Mouse (Mus musculus): ENCODE results near the gene Hist3h2ba.

Gene Hist3h2ba

GRCm38 (mm10) chr11:58948542-58949479, at the start of gene Hist3h2ba:
Gene Hist3h2ba, plus strand, starts transcription at chr11:58948920.
- DNase-seq, result peak; percentile 89

DNA sequence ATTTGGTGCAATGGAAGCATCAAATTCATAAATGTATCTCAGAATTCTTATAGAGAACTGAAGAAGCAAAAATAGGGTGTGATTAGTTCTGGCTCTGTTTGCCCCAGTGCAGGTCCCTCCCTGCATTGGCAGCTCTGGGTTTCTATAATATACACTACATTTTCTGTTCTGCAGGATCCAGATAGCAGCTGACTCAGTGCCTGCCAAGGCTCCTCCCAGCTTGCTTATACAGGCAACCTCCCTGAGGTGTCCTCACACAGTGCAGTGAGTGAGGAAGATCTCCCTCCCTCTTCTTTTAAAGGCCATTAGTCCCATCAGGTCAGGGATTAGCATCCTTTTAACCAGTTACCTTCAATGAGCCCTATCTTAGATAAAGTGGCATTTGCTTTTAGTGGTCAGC, 47.6 kb upstream of the Hist3h2ba start:
- DNase-seq, result no peak

DNA sequence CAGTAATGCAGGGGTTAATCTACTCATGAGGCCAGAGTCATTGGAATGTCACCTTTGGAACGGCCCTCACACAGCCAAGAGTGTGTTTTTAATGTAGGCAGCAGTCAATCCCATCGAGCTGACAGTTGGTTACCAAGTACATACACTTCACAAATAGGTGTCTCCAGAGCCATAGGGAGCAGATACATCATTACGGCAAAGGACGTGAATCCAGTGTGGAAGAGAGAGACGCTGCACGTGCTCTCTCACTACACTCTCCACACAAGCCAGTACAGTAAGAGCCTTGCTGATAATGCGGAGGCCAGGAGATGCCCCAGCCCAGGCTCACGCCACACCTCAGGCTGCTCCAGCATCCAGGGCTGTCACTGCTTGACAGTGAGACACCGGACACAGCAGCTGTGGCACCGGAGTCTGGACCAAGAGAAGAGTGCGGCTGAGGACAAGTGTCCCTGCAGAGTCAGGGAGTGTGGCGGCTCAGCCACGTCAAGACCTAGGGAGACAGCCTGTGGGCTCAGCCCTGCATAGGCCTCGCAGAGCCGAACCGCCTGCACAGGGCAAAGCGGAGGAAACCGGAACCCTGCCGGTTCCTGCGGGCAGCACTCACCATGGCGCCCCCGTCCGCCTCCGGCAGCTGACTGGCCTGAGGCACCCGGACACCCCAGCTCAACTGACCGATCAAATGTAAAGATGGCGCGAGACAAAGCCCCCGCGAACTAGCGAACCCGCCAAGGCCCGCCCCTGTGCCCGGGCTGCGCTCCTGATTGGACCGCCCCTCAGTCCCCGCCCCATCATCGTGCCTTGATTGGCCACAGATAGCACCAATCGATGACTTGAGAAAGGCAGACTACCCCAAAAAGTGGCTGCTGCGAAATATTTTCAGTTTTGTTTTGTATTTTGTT, 45.0 kb upstream of the Hist3h2ba start, which contains the start of gene Zfp39:
TSS of gene Zfp39 (minus strand) at position 715 of the 899 bp plus-strand sequence.
- DNase-seq, result peak; percentile 95

DNA sequence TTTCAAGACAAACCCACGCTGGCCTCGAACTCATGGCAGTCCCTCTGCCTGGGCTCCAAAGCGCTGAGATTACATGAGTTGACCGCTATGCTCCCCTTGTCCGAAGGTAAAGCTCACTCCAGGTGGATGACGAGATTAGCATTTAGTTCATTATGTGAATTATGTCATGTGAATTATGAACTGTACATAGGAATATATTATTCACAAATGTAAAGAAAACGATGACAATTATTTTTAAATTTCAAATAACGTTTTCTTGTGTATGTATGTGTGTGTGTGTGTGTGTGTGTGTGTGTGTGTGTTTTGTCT, 44.4 kb upstream of the Hist3h2ba start:
- no peak for DNase-seq

DNA sequence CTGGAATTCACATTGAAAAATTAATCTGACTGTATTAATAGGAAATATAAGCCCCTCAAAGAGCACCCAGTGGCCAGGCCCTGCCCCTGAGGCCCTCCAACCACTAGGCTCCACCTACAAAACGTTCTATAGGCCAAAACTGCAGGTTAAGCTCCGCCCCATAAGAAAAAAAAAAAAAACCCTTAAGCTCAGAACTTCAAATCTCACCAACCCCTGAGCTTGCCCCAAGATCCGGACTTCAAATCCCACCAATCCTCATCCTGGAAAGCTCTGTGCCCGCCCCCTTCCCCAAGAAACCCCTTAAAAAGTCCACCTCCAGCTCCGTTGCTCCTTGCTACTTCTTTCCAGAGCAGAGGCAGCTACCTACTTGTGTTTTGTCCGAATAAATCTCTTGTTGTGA, 43.9 kb upstream of the Hist3h2ba start:
- DNase-seq, result no peak

GRCm38 (mm10) chr11:58913776-58914175, 34.9 kb upstream of the Hist3h2ba start:
- DNase-seq, result no peak

DNA sequence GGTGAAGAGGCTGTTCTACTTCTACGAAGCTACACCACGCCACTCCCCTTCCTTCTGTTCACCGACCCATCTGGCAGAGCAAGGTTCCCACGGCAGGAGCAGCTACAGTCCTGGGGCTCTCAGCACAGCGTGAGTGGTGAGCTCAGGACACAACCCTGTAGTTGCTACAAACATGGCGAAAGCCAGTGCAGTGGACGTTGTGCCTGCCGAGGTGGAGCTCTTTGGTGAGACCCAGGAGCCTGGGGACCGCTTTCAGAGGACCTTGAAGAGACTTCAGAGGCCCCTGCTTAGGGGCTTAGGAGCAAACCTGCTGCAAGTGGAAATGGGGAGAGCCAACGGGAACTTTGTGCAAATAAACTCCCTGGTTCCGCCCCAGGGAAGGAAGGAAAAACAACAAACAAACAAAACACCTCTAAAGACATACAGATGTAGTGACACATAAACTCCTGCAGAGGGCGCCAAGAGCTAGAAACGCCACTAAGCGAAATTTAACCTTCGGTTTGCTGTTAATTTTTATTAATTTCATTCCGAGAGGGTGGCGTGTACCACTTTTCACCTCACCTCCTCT, 34.2 kb upstream of the Hist3h2ba start:
- no peak for DNase-seq

DNA sequence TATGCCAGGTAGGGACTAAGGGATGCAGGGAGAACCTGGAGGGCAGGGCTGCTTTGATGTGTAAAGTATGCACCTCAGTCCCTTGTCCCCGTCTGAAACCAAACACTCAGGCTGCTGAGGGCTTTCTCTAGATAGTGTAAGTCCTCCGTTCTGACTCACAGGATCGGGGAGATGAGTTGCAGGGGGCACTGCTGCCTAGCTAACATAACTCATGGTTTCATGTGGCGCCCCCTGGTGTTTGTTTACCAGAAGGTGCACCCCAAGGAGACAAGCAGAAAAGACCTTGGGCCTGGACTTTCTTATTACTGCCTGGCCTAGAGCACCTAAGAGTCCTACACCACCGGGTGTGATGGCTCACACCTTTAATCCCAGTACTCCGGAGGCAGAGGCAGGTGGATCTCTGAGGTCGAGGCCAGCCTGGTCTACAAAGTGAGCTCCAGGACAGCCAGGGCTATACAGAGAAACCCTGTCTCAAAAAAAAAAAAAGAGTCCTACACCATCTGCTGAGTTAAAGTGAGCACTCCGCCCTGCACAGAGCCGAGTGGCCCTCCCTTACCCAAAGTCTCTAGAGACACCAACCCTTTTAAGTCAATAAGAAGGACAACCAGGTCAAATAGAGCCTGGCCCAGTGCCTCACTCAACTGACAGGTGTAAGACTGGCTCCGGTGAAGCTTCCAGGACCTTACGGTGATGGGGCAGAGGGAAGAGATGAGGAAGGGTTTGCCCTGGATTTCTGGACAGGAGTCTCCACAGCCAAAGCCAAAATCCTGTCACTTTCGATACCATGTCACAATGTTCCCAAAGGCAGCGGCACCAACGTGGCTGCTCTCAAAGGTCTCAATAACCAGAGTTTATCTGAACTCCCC, 31.6 kb upstream of the Hist3h2ba start:
- no peak for DNase-seq

DNA sequence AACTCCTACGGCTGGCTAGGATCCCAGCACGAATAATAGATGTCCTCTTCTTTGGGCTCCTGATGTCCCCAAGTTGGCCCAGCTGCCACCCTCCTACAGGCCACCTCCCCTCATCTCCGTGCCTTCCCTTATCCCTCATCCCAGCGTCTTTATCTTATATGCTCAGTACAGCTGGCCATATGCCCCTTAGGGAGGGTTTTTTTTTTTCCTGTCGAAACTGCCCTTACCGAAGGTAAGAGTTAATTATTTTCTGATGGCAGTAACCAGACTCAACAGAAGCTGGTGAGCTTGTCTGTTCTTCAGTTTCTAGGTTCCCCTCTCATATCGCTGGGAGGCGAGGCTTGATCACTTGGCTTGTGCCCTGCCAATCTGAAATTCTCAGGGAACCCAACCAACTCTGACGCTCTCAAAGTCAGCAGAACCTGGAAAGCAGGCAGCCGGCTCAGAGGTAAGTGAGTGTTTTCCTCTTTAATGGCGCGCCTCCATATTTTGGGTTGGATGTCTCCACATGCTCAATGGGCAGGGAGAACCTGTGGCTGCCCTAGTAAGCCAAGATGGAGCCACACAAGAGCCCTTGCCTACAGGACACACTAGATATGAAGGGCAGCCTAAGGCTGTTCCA, 30.9 kb upstream of the Hist3h2ba start, which contains the start of gene Btnl10:
TSS of gene Btnl10 (plus strand) at position 164 of the 622 bp plus-strand sequence.
- no peak for DNase-seq

GRCm38 (mm10) chr11:58918759-58919158, 30.0 kb upstream of the Hist3h2ba start:
- DNase-seq, result no peak

GRCm38 (mm10) chr11:58922420-58922819, 26.3 kb upstream of the Hist3h2ba start:
- DNase-seq, result no peak

DNA sequence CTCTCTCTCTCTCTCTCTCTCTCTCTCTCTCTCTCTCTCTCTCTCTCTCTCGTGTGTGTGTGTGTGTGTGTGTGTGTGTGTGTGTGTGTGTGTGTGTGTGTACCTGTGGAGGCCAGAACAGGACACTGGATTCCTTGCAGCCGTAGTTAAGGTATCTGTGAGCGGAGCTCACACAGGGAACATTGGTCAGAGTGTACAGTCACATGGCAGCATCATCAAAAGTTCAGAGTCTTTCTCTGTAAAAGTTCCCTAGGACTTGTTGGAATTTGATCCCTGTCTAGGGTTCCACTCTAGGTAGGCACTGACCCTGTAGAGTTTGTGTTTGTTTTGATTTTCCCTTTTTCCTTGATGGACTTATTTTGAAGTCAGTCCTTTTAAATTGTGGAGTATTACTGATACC, 22.1 kb upstream of the Hist3h2ba start:
- DNase-seq, result no peak

GRCm38 (mm10) chr11:58927053-58927452, 21.7 kb upstream of the Hist3h2ba start:
- no peak for DNase-seq

DNA sequence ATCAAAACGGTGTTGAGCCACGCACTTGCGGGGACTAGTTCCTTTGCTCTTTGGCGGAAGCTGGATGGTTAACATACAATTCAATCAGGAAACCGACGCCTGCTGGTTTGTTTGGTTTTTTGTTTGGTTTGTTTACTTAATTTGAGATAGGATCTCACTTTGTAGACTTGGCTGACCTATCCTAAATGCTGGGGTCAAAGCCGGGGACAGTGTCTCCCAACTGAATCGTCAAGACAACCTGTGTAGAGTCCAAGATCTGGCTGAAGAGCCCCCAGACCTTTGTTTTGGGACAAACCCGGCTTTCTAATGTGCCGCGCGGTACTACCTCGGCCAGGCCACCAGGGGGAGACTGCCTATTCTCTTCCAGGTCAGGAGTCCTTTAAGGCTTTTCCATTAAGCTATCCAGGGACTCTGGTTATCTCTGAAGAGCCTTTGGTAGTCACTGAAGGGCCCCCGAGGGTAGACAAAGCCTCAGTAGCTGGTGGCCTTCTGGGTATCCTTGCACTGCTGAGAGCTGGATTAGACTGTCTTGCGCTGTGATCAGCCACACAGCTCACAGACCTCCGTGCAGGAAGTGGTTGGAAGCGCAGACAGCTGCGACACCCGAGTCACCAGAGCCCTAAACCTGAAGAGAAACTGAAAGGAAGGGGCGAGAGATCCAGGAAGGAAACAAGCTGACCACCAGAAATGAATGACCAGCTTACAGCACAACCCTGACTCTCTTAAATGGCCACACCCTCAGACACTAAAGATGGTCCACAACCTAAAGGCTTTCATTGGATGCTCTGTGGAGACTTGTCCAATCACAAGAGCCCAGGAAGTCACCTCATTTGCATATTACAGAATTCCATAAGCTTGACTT, 20.7 kb upstream of the Hist3h2ba start:
- peak; percentile 38 for DNase-seq

GRCm38 (mm10) chr11:58929055-58929454, 19.7 kb upstream of the Hist3h2ba start:
- DNase-seq, result no peak

- no peak for DNase-seq
Measured at GRCm38 (mm10) chr11:58929641-58930040, 19.1 kb upstream of the Hist3h2ba start.

GRCm38 (mm10) chr11:58930254-58930653, 18.5 kb upstream of the Hist3h2ba start:
- DNase-seq, result no peak

DNA sequence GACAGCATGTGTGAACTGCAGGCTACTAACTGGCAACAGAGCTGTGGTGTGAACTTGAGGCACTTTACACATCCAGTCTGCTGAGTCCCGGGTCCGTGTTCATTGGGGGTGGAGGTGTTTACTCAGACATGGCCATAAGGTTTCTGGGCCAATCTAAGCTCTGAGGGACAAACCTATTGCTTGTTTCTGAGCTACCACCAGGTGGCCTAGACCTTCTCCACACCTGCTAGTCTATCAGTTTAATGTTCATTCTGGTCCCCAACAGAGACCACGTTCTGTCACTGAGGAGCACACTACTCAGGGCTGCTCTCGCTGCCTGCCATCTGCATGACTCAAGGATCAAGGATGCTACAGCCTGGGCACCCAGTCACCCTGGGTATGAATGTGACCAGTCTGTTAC, 17.1 kb upstream of the Hist3h2ba start:
- no peak for DNase-seq

- DNase-seq, result no peak
Measured at GRCm38 (mm10) chr11:58937909-58938308, 10.8 kb upstream of the Hist3h2ba start.

DNA sequence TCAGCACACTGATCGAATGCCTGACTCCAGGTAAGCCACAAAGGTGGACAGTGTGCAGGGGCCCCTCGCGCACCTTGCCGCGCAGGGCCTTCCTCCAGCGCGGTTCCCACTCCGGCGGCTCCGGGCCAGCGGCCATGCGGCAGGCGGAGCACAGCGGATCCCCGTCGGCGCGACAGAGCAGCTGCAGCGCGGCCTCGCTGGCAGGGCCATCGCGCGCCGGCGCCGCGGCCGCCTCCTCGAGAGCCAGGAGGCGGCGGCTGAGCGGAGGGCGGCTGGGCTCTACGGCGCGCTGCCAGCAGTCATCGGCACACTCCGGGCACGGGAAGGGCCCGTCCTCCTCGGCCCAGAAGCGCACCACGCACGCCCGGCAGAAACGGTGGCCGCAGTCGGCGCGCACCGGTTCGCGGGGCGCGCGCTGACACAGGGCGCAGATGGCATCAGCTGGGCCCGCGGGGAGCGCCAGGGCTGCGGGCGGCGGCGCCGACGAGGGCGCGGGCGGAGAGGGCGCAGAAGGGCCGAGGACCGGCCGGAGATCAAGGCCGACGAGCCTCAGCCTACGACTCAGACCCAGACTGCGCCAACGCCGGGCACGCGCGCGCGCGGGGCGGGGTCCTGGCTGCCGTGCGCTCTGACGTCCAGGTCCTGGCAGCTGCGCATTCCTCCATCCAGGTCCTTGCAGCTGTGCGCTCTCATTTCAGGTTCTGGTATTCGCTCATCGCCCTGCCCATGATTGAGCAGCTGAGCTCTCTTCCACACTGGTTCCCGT, 10.2 kb upstream of the Hist3h2ba start, which contains the start of gene Rnf187:
TSS of gene Rnf187 (minus strand) at position 595 of the 766 bp plus-strand sequence.
- DNase-seq, result peak; percentile 95
